Mouse (Mus musculus): ENCODE data around the gene Gm3138. TPM values are rescaled to one million over a fixed set of nuclear protein-coding genes. Genes with fewer than 3 reads are reported as not detected.
"Not testable (repeated sequence)": the region's sequence is repeated elsewhere in the genome, so short reads cannot be mapped to it uniquely, and the experiment has no call there.

Gene Gm3138
- not detected in 2 replicates for polyA plus RNA-seq (2012; rRNA removed)

DNA sequence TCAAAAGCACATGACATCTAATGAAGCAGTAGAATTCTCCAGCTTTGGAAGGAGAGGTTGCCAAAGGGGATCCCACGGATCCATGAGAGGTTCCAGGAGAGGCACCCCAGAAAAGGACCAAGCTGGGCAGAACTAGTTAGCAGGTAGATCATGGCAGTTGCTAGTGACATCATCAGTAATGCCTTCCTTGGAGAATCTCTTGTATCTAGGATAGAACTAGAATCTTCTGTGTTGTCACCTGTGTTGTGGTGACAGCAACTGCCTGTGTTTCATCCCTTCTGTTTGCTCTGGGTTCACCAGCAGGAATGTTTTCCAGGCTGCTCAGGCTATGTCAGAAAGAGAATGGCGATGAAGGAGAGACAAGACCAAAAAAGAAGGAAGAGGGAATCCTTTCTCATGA lies at the start of gene Gm3138:
Gene Gm3138, plus strand, starts transcription at position 301 of the 400 bp plus-strand sequence.
- DNase-seq (ENCODE audit: low spot score): not testable (repeated sequence)

DNA sequence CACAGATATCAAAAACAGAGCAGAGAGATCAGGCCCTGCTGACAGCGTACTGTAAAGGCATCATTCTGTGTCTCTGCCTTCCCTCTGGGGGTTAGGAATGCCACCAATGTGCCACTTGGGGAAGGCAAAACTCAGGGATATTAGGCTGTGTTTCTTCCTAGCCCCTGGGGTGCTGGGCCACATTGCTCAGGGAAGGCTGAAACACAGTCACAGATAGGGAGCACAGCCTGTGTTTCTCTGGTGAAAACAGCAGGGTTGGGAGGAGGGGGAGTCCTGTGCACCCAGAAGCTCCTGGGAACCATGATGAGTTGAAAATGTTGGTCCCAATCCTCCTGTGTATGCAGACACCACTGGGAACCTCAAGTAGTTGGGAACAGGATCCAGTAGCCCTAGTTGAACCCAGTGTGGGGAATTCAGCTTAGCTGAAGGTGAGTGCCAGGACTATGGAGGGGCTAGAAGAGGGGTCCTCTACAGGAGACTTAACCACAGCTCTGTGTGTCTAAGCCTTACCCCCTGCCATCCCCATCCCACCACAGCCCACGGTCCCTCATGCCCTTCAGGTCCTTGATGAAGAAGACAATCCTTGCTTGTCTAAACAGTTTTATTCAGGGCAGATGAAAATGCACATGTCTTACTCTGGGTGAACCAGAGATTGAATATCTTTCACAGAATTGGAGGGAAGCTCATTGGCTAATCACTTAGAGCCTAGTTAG lies 20.0 kb downstream of the Gm3138 start:
- DNase-seq (ENCODE audit: low spot score): not testable (repeated sequence)

DNA sequence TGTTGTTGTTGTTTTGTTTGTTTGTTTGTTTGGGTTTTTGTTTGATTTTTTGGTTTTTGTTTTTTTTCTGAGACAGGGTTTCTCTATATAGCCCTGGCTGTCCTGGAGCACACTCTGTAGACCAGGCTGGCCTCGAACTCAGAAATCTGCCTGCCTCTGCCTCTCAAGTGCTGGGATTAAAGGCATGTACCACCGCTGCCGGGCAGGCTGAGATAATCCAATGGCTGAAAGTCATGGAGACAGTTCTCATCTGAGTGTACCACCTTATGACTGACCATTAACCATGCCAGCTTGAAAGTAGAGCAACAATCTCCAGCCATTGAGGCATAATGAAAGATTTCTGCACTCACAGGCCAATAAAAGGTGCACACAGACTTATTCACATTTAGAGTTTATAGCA lies 30.4 kb downstream of the Gm3138 start:
- DNase-seq (ENCODE audit: low spot score): not testable (repeated sequence)

Other genes with a start within 250 kb of the Gm3138 start
- 0.19 and 0.26 TPM in 2 replicates for gene Gm5796, start 225.7 kb upstream of the Gm3138 start, polyA plus RNA-seq (2012; rRNA removed)
- gene Gm3115, start 165.5 kb upstream of the Gm3138 start, polyA plus RNA-seq (2012; rRNA removed): not detected in 2 replicates
- gene Gm8108, start 139.1 kb upstream of the Gm3138 start, polyA plus RNA-seq (2012; rRNA removed): 3.6 and 6.4 TPM in 2 replicates
- not detected in 2 replicates for gene Gm3127, start 84.6 kb upstream of the Gm3138 start, polyA plus RNA-seq (2012; rRNA removed)
- 0.09 and 0.11 TPM in 2 replicates for gene Gm2974, start 67.1 kb upstream of the Gm3138 start, polyA plus RNA-seq (2012; rRNA removed)
- not detected in 2 replicates for gene Gm3149, start 67.7 kb downstream of the Gm3138 start, polyA plus RNA-seq (2012; rRNA removed)
- gene 2610042L04Rik, start 85.1 kb downstream of the Gm3138 start, polyA plus RNA-seq (2012; rRNA removed): 0.04 TPM in 1 of 2 replicates, not detected in the other
- not detected in 2 replicates for gene Gm3159, start 147.9 kb downstream of the Gm3138 start, polyA plus RNA-seq (2012; rRNA removed)
- gene Gm3164, start 165.8 kb downstream of the Gm3138 start, polyA plus RNA-seq (2012; rRNA removed): 0.04 and 0.08 TPM in 2 replicates
- gene Gm3173, start 181.4 kb downstream of the Gm3138 start, polyA plus RNA-seq (2012; rRNA removed): 1.3 TPM in 1 of 2 replicates, not detected in the other
- gene Gm3182, start 232.1 kb downstream of the Gm3138 start, polyA plus RNA-seq (2012; rRNA removed): not detected in 2 replicates